Mouse (Mus musculus): ENCODE results near the gene Rsph3b. TPM values are rescaled to one million over a fixed set of nuclear protein-coding genes. Genes with fewer than 3 reads are reported as not detected.
"Not testable (repeated sequence)": the region's sequence is repeated elsewhere in the genome, so short reads cannot be mapped to it uniquely, and the experiment has no call there.

The Rsph3b gene
- polyA plus RNA-seq, 1 experiment from 2014 or later = 57.9 TPM

DNA sequence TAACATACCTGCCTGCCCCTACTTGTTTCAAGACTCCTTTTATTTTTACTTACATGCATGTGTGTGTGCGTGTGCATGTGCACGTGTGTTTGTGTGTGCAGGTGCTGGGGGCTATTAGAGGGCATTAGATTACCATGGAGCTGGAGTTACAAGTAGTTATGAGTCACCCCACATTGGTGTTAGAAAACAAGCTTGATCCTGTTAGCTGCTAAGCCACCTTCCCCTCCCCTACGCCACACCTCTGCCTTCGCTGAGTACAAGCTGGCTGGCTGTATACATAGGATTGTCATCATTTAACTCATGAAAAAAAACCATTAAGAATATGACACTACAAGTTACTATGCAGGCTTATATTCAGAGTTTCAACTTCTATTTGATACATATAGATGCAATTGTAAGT, 33.2 kb downstream of the Rsph3b start:
- not testable (repeated sequence) for DNase-seq (ENCODE audit: low spot score)
- 95% methylated on average over 2 of the region's 4 CpGs for WGBS

GRCm38 (mm10) chr17:6914066-6914465, 34.4 kb downstream of the Rsph3b start:
- H3K4me1 ChIP-seq (replicated peaks; ENCODE audit: control insufficient read depth, insufficient read depth, low read length); H3K27ac ChIP-seq; DNase-seq (ENCODE audit: low spot score); H3K27me3 ChIP-seq (ENCODE audit: control insufficient read depth, insufficient read depth, low read length); H3K9me3 ChIP-seq (ENCODE audit: control insufficient read depth, low read length); ATAC-seq (ENCODE audit: low FRiP score); H3K4me2 ChIP-seq (replicated peaks); H3K36me3 ChIP-seq (replicated peaks; ENCODE audit: control insufficient read depth, insufficient read depth); H3K9ac ChIP-seq; H3K4me3 ChIP-seq (replicated peaks; ENCODE audit: low read length): not testable (repeated sequence)
- 79% methylated on average over 1 of the region's 6 CpGs for WGBS

More for the DNA sequence above, 33.2 kb downstream of the Rsph3b start:
- H3K9me3 ChIP-seq (ENCODE audit: control insufficient read depth, low read length); H3K36me3 ChIP-seq (replicated peaks; ENCODE audit: control insufficient read depth, insufficient read depth); H3K27ac ChIP-seq; H3K4me2 ChIP-seq (replicated peaks); H3K4me1 ChIP-seq (replicated peaks; ENCODE audit: control insufficient read depth, insufficient read depth, low read length); H3K4me3 ChIP-seq (replicated peaks; ENCODE audit: low read length); H3K27me3 ChIP-seq (ENCODE audit: control insufficient read depth, insufficient read depth, low read length); ATAC-seq (ENCODE audit: low FRiP score); H3K9ac ChIP-seq: not testable (repeated sequence)

- DNase-seq (ENCODE audit: low spot score); H3K27me3 ChIP-seq (ENCODE audit: control insufficient read depth, insufficient read depth, low read length); H3K4me3 ChIP-seq (replicated peaks; ENCODE audit: low read length); H3K4me2 ChIP-seq (replicated peaks); H3K9me3 ChIP-seq (ENCODE audit: control insufficient read depth, low read length); H3K27ac ChIP-seq; H3K4me1 ChIP-seq (replicated peaks; ENCODE audit: control insufficient read depth, insufficient read depth, low read length); H3K9ac ChIP-seq; H3K36me3 ChIP-seq (replicated peaks; ENCODE audit: control insufficient read depth, insufficient read depth); ATAC-seq (ENCODE audit: low FRiP score): not testable (repeated sequence)
- WGBS = 78% methylated on average over 1 of the region's 2 CpGs
These were observed 48.1 kb downstream of the Rsph3b start for GRCm38 (mm10) chr17:6900361-6900760.

DNA sequence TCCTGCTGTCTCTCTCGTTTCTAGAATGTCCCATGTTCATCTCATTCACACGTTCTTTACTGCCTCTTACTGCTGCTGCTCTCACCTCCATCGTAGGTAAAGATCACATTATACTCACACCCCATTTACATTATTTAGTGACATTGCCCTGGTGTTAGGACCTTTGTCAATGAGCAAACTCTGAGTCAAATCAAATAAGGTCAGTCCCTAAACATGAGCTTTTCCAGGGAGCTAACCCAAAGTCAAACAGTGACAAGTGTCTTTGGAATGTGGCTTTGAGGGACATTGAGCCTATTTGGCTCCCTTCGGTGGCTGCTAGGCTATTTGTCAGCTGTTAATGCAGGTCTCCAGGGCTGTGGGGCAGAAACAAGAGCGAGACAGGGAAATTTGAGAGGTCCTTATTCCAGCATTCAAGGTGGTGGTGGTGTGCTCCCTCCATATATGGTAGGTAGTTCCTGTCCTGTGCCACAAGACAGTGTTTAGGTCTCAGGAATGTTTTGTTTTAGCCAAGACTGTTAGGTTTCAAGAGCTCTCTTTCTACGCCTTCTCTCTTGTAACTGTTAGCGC, 50.4 kb downstream of the Rsph3b start:
- H3K9me3 ChIP-seq (ENCODE audit: control insufficient read depth, low read length); H3K36me3 ChIP-seq (replicated peaks; ENCODE audit: control insufficient read depth, insufficient read depth); H3K4me3 ChIP-seq (replicated peaks; ENCODE audit: low read length); H3K9ac ChIP-seq; H3K27ac ChIP-seq; H3K27me3 ChIP-seq (ENCODE audit: control insufficient read depth, insufficient read depth, low read length); H3K4me2 ChIP-seq (replicated peaks); H3K4me1 ChIP-seq (replicated peaks; ENCODE audit: control insufficient read depth, insufficient read depth, low read length); ATAC-seq (ENCODE audit: low FRiP score): not testable (repeated sequence)
- DNase-seq (ENCODE audit: low spot score) = peak; percentile 8
- WGBS = 72% methylated on average over 7 of the region's 7 CpGs

- Histone ChIP-seq H3K27ac (no peak overlapping the region), H3K4me1 (replicated peaks; ENCODE audit: control insufficient read depth, insufficient read depth, low read length) (no peaks in the 10 kb centered on the region), H3K27me3 (ENCODE audit: control insufficient read depth, insufficient read depth, low read length) (no peaks in the 10 kb centered on the region), H3K9ac (no peak overlapping the region), H3K36me3 (replicated peaks; ENCODE audit: control insufficient read depth, insufficient read depth) (no peaks in the 10 kb centered on the region), H3K4me3 (replicated peaks; ENCODE audit: low read length) (no peak overlapping the region), H3K4me2 (replicated peaks) (no peak overlapping the region), H3K9me3 (ENCODE audit: control insufficient read depth, low read length) (no peaks in the 10 kb centered on the region)
- WGBS = 62% methylated on average over 4 of the region's 4 CpGs
- ATAC-seq (ENCODE audit: low FRiP score) = no peak
- DNase-seq (ENCODE audit: low spot score) = no peak
These were observed 51.7 kb downstream of the Rsph3b start for GRCm38 (mm10) chr17:6896756-6897155.

DNA sequence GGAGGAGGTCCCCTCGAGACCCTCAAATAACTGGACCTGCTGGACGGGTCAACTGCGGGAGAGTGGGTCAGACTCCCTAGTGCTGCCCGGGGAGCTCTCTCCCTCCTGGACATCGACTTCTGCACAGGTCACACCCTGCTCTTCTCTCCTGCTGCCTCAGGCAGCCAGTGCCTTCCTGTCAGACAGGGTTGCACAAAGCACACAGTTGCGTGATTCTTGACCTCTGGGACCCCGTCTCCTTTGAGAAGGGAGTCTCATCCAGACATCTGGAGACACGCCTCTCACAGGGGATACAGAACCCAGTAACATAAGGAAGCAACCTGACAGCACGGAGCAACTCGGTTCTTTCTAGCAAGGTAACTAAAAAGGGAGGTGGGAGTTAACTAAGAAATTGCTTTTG, 55.1 kb downstream of the Rsph3b start:
- Histone ChIP-seq H3K27ac (no peak overlapping the region), H3K9me3 (ENCODE audit: control insufficient read depth, low read length) (no peaks in the 10 kb centered on the region), H3K36me3 (replicated peaks; ENCODE audit: control insufficient read depth, insufficient read depth) (no peaks in the 10 kb centered on the region), H3K4me1 (replicated peaks; ENCODE audit: control insufficient read depth, insufficient read depth, low read length) (no peaks in the 10 kb centered on the region), H3K4me3 (replicated peaks; ENCODE audit: low read length) (no peak overlapping the region), H3K9ac (no peak overlapping the region), H3K4me2 (replicated peaks) (no peak overlapping the region), H3K27me3 (ENCODE audit: control insufficient read depth, insufficient read depth, low read length) (no peaks in the 10 kb centered on the region)
- DNase-seq (ENCODE audit: low spot score) = no peak
- ATAC-seq (ENCODE audit: low FRiP score) = no peak
- 73% methylated on average over 10 of the region's 10 CpGs for WGBS

DNA sequence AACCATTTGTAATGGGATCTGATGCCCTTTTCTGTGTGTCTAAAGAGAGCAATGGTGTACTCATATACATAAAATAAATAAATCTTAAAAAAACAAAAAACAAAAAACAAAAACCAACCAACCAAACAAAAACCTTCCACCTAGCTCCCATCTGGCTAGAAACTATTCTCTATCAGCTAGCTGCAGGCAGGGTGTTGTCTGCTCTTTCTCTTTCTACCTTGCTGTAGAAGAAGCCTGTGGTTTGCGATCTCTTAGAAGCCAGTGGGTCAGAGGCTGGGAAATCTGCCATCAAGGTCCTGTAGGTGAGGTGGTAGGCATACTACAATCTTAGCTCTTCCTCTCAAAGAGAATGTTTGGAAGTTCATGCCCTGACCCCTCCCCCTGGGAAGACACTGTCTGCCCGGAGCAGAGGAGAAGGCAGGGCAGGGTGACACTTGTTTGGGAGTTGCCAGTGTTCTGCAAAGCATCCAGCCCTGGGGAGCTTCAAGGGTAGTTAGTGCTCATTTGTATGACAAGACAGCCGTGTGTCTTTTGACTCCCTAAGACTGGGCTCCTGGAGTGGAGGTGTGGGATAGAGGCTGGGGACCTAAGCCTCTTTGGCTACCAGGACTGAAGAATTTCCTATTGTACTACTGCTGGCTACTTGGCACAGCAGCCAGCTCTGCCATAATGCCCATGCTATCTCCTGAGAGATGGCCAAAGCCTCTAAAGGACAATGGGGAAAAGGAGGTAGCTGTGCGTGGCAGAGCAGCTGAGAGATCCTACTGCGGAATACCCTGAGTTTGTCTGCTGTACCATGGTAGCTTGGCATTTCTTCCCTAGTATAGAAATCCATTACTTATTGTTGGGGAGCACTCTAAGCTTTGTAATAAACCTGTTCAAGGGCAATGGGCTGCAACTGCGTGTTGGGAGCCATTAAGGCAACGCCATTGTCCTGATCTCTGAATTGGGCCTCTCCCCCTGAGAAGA, 56.2 kb downstream of the Rsph3b start:
- Histone ChIP-seq H3K9me3 (ENCODE audit: control insufficient read depth, low read length) (no peaks in the 10 kb centered on the region), H3K36me3 (replicated peaks; ENCODE audit: control insufficient read depth, insufficient read depth) (no peaks in the 10 kb centered on the region), H3K4me2 (replicated peaks) (no peak overlapping the region), H3K4me3 (replicated peaks; ENCODE audit: low read length) (no peak overlapping the region), H3K9ac (no peak overlapping the region), H3K4me1 (replicated peaks; ENCODE audit: control insufficient read depth, insufficient read depth, low read length) (no peaks in the 10 kb centered on the region), H3K27ac (no peak overlapping the region), H3K27me3 (ENCODE audit: control insufficient read depth, insufficient read depth, low read length) (no peaks in the 10 kb centered on the region)
- DNase-seq (ENCODE audit: low spot score) = no peak
- 59% methylated on average over 7 of the region's 7 CpGs for WGBS
- ATAC-seq (ENCODE audit: low FRiP score) = no peak

- DNase-seq (ENCODE audit: low spot score) = no peak
- H3K36me3 ChIP-seq (replicated peaks; ENCODE audit: control insufficient read depth, insufficient read depth) = no peaks in the 10 kb centered on the region
- no peaks in the 10 kb centered on the region for H3K4me1 ChIP-seq (replicated peaks; ENCODE audit: control insufficient read depth, insufficient read depth, low read length)
- H3K4me2 ChIP-seq (replicated peaks) = no peak overlapping the region
- 91% methylated on average over 1 of the region's 1 CpGs for WGBS
- H3K9me3 ChIP-seq (ENCODE audit: control insufficient read depth, low read length) = no peaks in the 10 kb centered on the region
- no peaks in the 10 kb centered on the region for H3K27me3 ChIP-seq (ENCODE audit: control insufficient read depth, insufficient read depth, low read length)
- H3K27ac ChIP-seq = no peak overlapping the region
- no peak for ATAC-seq (ENCODE audit: low FRiP score)
- H3K9ac ChIP-seq = no peak overlapping the region
- H3K4me3 ChIP-seq (replicated peaks; ENCODE audit: low read length) = no peak overlapping the region
These were observed 62.0 kb downstream of the Rsph3b start for GRCm38 (mm10) chr17:6886445-6886844.

GRCm38 (mm10) chr17:6884531-6884930, 64.0 kb downstream of the Rsph3b start:
- no peak for DNase-seq (ENCODE audit: low spot score)
- no peak for ATAC-seq (ENCODE audit: low FRiP score)
- no peaks in the 10 kb centered on the region for H3K36me3 ChIP-seq (replicated peaks; ENCODE audit: control insufficient read depth, insufficient read depth)

More at GRCm38 (mm10) chr17:6884531-6884930, 64.0 kb downstream of the Rsph3b start:
- no peak overlapping the region for H3K9ac ChIP-seq
- no peaks in the 10 kb centered on the region for H3K27me3 ChIP-seq (ENCODE audit: control insufficient read depth, insufficient read depth, low read length)
- no peaks in the 10 kb centered on the region for H3K9me3 ChIP-seq (ENCODE audit: control insufficient read depth, low read length)
- H3K4me2 ChIP-seq (replicated peaks) = no peak overlapping the region
- H3K27ac ChIP-seq = no peak overlapping the region
- H3K4me3 ChIP-seq (replicated peaks; ENCODE audit: low read length) = no peak overlapping the region
- no peaks in the 10 kb centered on the region for H3K4me1 ChIP-seq (replicated peaks; ENCODE audit: control insufficient read depth, insufficient read depth, low read length)
- WGBS = 95% methylated on average over 1 of the region's 1 CpGs

Measured in hindbrain, embryonic 14.5 days (tissue).